Mouse (Mus musculus): ENCODE data around the gene Brd7. TPM values are rescaled to one million over a fixed set of nuclear protein-coding genes. Genes with fewer than 3 reads are reported as not detected.

Gene Brd7
- polyA plus RNA-seq, 1 experiment from 2014 or later, result 70.7 TPM

DNA sequence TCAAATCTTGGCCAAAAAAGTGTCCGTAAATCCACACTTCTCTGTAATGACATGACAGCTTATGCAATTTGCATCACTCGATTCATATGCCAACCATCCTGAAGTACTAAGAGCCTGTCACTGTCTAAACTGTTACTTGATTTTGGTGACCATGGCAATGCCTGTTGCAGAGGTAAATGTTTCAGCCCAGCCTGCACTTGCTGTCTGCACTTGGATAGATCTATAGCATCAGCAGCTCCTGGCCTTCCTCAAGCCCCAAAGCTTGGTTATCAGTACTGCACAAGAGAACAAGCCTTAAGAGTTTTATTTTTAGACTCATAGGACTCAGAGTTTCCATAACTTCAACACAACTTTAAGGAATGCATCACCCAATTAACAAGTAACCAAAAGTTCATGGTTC, 27.6 kb downstream of the Brd7 start:
- 84% methylated on average over 2 of the region's 2 CpGs for WGBS
- Histone ChIP-seq H3K4me3 (ENCODE audit: low read length) (no peak overlapping the region), H3K9me3 (ENCODE audit: control insufficient read depth, low read length) (no peaks in the 10 kb centered on the region), H3K4me2 (ENCODE audit: low read depth, low read length) (no peak overlapping the region), H3K9ac (ENCODE audit: low read length) (no peak overlapping the region), H3K27me3 (ENCODE audit: control insufficient read depth, insufficient read depth, low read depth, low read length) (no peaks in the 10 kb centered on the region), H3K36me3 (ENCODE audit: control insufficient read depth, insufficient read depth, low read length) (peaks cover 51% of the 10 kb centered on the region), H3K27ac (ENCODE audit: low read length) (no peak overlapping the region), H3K4me1 (replicated peaks; ENCODE audit: control insufficient read depth, insufficient read depth, low read length) (0 out of 2 replicates have a peak, but pooled peaks cover under 1% of the 10 kb centered on the region)
- ATAC-seq (ENCODE audit: low read depth), result 0 out of 2 replicates have a peak, but pooled peaks have one; percentile 38

DNA sequence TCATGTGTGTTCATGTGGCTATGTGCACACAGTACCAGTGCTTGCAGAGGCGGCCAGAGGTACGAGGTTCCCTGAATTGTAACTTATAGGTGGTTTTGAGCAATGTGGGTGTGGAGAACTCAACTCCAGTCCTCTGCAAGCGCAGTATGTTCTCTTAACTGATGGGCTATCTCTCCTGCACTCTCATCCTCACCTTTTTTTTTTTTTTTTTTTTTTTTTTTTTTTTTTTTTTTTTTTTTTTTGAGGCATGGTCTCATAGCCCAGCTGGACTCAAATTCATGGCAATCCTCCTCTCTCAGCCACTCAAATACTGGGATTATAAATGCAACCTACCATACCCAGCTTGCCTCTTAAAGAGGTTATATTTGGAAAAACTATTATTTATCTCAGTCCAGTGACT, 31.2 kb downstream of the Brd7 start:
- WGBS, result 87% methylated on average over 3 of the region's 3 CpGs

DNA sequence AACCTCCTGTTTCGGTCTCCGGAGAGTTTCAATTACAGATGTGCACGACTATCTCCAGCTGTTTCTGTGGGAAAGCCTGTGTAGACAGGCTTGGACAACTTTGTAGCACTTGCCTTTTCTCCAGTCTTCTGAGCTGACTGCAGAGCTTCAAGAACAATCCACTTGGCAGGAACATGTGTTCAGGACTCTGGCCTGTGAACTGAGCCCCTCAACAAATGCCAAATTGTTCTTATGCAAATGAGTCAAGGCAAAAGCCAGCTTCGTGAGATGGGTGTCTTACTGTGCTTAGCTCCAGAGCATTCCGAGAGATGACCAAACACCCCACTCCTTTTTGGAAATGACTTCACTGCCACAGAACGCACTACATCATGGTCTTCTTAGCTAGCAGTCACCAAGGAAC, 33.3 kb downstream of the Brd7 start:
- Histone ChIP-seq H3K4me3 (ENCODE audit: low read length) (no peak overlapping the region), H3K4me1 (replicated peaks; ENCODE audit: control insufficient read depth, insufficient read depth, low read length) (peaks cover 17% of the 10 kb centered on the region), H3K36me3 (ENCODE audit: control insufficient read depth, insufficient read depth, low read length) (peaks cover 38% of the 10 kb centered on the region), H3K4me2 (ENCODE audit: low read depth, low read length) (no peak overlapping the region), H3K9me3 (ENCODE audit: control insufficient read depth, low read length) (no peaks in the 10 kb centered on the region), H3K27ac (ENCODE audit: low read length) (0 out of 2 replicates have a peak overlapping the region, but pooled peaks have one; percentile 27), H3K27me3 (ENCODE audit: control insufficient read depth, insufficient read depth, low read depth, low read length) (no peaks in the 10 kb centered on the region), H3K9ac (ENCODE audit: low read length) (no peak overlapping the region)
- 75% methylated on average over 6 of the region's 6 CpGs for WGBS
- no peak for ATAC-seq (ENCODE audit: low read depth)

More for the DNA sequence above, 31.2 kb downstream of the Brd7 start:
- peaks cover 48% of the 10 kb centered on the region for H3K36me3 ChIP-seq (ENCODE audit: control insufficient read depth, insufficient read depth, low read length)
- H3K27ac ChIP-seq (ENCODE audit: low read length), result no peak overlapping the region
- H3K9ac ChIP-seq (ENCODE audit: low read length), result no peak overlapping the region
- no peak overlapping the region for H3K4me3 ChIP-seq (ENCODE audit: low read length)
- H3K4me1 ChIP-seq (replicated peaks; ENCODE audit: control insufficient read depth, insufficient read depth, low read length), result peaks cover under 1% of the 10 kb centered on the region
- H3K4me2 ChIP-seq (ENCODE audit: low read depth, low read length), result no peak overlapping the region
- no peaks in the 10 kb centered on the region for H3K9me3 ChIP-seq (ENCODE audit: control insufficient read depth, low read length)
- no peak for ATAC-seq (ENCODE audit: low read depth)
- H3K27me3 ChIP-seq (ENCODE audit: control insufficient read depth, insufficient read depth, low read depth, low read length), result no peaks in the 10 kb centered on the region

DNA sequence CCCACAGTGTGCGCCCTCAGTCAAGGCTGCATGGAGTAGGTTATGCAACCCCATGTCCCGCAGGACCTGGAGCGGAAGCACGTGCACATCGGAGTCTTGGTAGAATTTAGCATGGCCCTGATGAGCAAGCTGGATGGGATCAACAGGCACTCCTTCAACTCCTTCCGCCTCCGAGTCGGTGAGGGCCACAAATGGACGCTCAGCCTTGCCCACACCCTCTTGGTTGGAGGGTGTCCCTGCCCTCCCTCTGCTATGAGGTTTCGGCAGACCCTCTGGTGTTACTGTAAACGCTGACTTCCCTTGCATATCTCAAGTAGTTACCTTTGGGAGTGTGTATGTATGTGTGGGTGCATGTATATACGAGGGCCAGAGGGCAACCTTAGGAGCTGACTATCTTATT, 35.7 kb downstream of the Brd7 start:
- Histone ChIP-seq H3K9ac (ENCODE audit: low read length) (no peak overlapping the region), H3K4me2 (ENCODE audit: low read depth, low read length) (no peak overlapping the region), H3K36me3 (ENCODE audit: control insufficient read depth, insufficient read depth, low read length) (peaks cover 26% of the 10 kb centered on the region), H3K4me1 (replicated peaks; ENCODE audit: control insufficient read depth, insufficient read depth, low read length) (peaks cover 17% of the 10 kb centered on the region), H3K27ac (ENCODE audit: low read length) (no peak overlapping the region), H3K27me3 (ENCODE audit: control insufficient read depth, insufficient read depth, low read depth, low read length) (no peaks in the 10 kb centered on the region), H3K9me3 (ENCODE audit: control insufficient read depth, low read length) (no peaks in the 10 kb centered on the region), H3K4me3 (ENCODE audit: low read length) (no peak overlapping the region)
- ATAC-seq (ENCODE audit: low read depth), result 0 out of 2 replicates have a peak, but pooled peaks have one; percentile 11
- 76% methylated on average over 12 of the region's 12 CpGs for WGBS

- WGBS, result 74% methylated on average over 5 of the region's 5 CpGs
- no peak overlapping the region; the same call in 1 of the 2 replicates for H3K27ac ChIP-seq (ENCODE audit: low read length)
- H3K4me2 ChIP-seq (ENCODE audit: low read depth, low read length), result no peak overlapping the region
- no peaks in the 10 kb centered on the region for H3K9me3 ChIP-seq (ENCODE audit: control insufficient read depth, low read length)
- no peaks in the 10 kb centered on the region for H3K27me3 ChIP-seq (ENCODE audit: control insufficient read depth, insufficient read depth, low read depth, low read length)
- ATAC-seq (ENCODE audit: low read depth), result 0 out of 2 replicates have a peak, but pooled peaks have one; percentile 11
- H3K9ac ChIP-seq (ENCODE audit: low read length), result no peak overlapping the region
- peaks cover 24% of the 10 kb centered on the region for H3K36me3 ChIP-seq (ENCODE audit: control insufficient read depth, insufficient read depth, low read length)
- no peak overlapping the region for H3K4me3 ChIP-seq (ENCODE audit: low read length)
- H3K4me1 ChIP-seq (replicated peaks; ENCODE audit: control insufficient read depth, insufficient read depth, low read length), result peaks cover 17% of the 10 kb centered on the region
These were observed 36.2 kb downstream of the Brd7 start for GRCm38 (mm10) chr8:88325795-88326194.

GRCm38 (mm10) chr8:88325251-88325650, 36.7 kb downstream of the Brd7 start:
- H3K36me3 ChIP-seq (ENCODE audit: control insufficient read depth, insufficient read depth, low read length), result peaks cover 23% of the 10 kb centered on the region

DNA sequence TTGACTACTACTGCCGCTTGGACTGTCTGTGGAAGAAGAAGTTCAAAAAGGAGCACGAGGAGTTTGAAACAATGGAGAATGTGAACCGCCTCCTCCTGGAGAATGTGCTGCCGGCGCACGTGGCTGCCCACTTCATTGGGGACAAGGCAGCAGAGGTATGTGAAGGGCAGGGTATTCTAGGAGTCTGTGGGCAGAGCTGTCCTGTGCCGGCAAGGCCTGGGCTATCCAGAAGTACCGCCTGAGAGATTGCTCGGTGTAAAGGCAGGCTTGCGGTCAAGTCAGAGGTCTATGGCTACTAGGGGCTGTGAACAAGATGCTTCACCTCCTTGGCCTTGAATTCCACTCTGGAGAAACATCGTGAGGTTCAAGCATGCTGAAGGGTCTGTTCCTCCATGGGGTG, 37.2 kb downstream of the Brd7 start:
- Histone ChIP-seq H3K9ac (ENCODE audit: low read length) (no peak overlapping the region), H3K9me3 (ENCODE audit: control insufficient read depth, low read length) (no peaks in the 10 kb centered on the region), H3K27me3 (ENCODE audit: control insufficient read depth, insufficient read depth, low read depth, low read length) (no peaks in the 10 kb centered on the region), H3K4me1 (replicated peaks; ENCODE audit: control insufficient read depth, insufficient read depth, low read length) (peaks cover 17% of the 10 kb centered on the region), H3K36me3 (ENCODE audit: control insufficient read depth, insufficient read depth, low read length) (peaks cover 19% of the 10 kb centered on the region), H3K4me3 (ENCODE audit: low read length) (no peak overlapping the region), H3K4me2 (ENCODE audit: low read depth, low read length) (no peak overlapping the region), H3K27ac (ENCODE audit: low read length) (peak overlapping the region; percentile 49; the same call in 1 of the 2 replicates)
- 49% methylated on average over 11 of the region's 11 CpGs for WGBS
- peak; percentile 59 for ATAC-seq (ENCODE audit: low read depth)

More at GRCm38 (mm10) chr8:88325251-88325650, 36.7 kb downstream of the Brd7 start:
- H3K27me3 ChIP-seq (ENCODE audit: control insufficient read depth, insufficient read depth, low read depth, low read length), result no peaks in the 10 kb centered on the region
- 12% methylated on average over 5 of the region's 5 CpGs for WGBS
- H3K27ac ChIP-seq (ENCODE audit: low read length), result no peak overlapping the region
- no peak overlapping the region for H3K4me2 ChIP-seq (ENCODE audit: low read depth, low read length)
- H3K9ac ChIP-seq (ENCODE audit: low read length), result no peak overlapping the region
- no peak overlapping the region for H3K4me3 ChIP-seq (ENCODE audit: low read length)
- ATAC-seq (ENCODE audit: low read depth), result peak; percentile 59
- H3K4me1 ChIP-seq (replicated peaks; ENCODE audit: control insufficient read depth, insufficient read depth, low read length), result peaks cover 17% of the 10 kb centered on the region
- no peaks in the 10 kb centered on the region for H3K9me3 ChIP-seq (ENCODE audit: control insufficient read depth, low read length)

DNA sequence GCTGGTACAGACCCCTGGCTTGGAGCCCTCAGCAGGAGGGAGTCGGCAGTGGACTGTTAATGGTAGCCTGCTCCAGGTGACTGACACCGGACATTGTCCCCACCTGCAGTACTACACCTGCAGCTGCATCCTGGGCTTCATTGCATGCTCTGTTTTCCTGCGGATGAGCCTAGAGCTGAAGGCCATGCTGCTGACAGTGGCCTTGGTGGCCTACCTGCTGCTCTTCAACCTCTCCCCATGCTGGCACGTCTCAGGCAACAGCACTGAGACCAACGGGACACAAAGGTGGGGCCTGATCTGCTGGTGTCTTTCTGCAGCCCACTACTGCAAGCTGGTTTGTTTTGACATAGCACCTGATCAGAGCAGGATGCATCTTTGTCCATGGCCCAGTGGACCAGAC, 38.5 kb downstream of the Brd7 start:
- Histone ChIP-seq H3K9ac (ENCODE audit: low read length) (no peak overlapping the region), H3K27me3 (ENCODE audit: control insufficient read depth, insufficient read depth, low read depth, low read length) (no peaks in the 10 kb centered on the region), H3K36me3 (ENCODE audit: control insufficient read depth, insufficient read depth, low read length) (peaks cover 11% of the 10 kb centered on the region), H3K4me1 (replicated peaks; ENCODE audit: control insufficient read depth, insufficient read depth, low read length) (peaks cover 17% of the 10 kb centered on the region), H3K9me3 (ENCODE audit: control insufficient read depth, low read length) (no peaks in the 10 kb centered on the region), H3K4me3 (ENCODE audit: low read length) (no peak overlapping the region), H3K27ac (ENCODE audit: low read length) (no peak overlapping the region), H3K4me2 (ENCODE audit: low read depth, low read length) (no peak overlapping the region)
- WGBS, result 82% methylated on average over 5 of the region's 5 CpGs
- ATAC-seq (ENCODE audit: low read depth), result no peak

GRCm38 (mm10) chr8:88321387-88321786, 40.6 kb downstream of the Brd7 start:
- ATAC-seq (ENCODE audit: low read depth), result no peak
- WGBS, result 88% methylated on average over 5 of the region's 5 CpGs
- H3K36me3 ChIP-seq (ENCODE audit: control insufficient read depth, insufficient read depth, low read length), result no peaks in the 10 kb centered on the region; the same call in 1 of the 2 replicates
- H3K4me3 ChIP-seq (ENCODE audit: low read length), result no peak overlapping the region
- H3K9me3 ChIP-seq (ENCODE audit: control insufficient read depth, low read length), result no peaks in the 10 kb centered on the region
- H3K4me1 ChIP-seq (replicated peaks; ENCODE audit: control insufficient read depth, insufficient read depth, low read length), result peaks cover 30% of the 10 kb centered on the region
- H3K4me2 ChIP-seq (ENCODE audit: low read depth, low read length), result no peak overlapping the region
- H3K9ac ChIP-seq (ENCODE audit: low read length), result no peak overlapping the region
- no peaks in the 10 kb centered on the region for H3K27me3 ChIP-seq (ENCODE audit: control insufficient read depth, insufficient read depth, low read depth, low read length)
- no peak overlapping the region for H3K27ac ChIP-seq (ENCODE audit: low read length)

GRCm38 (mm10) chr8:88320134-88320533, 41.9 kb downstream of the Brd7 start:
- 95% methylated on average over 6 of the region's 6 CpGs for WGBS
- Histone ChIP-seq H3K4me1 (replicated peaks; ENCODE audit: control insufficient read depth, insufficient read depth, low read length) (peaks cover 31% of the 10 kb centered on the region), H3K27me3 (ENCODE audit: control insufficient read depth, insufficient read depth, low read depth, low read length) (no peaks in the 10 kb centered on the region), H3K27ac (ENCODE audit: low read length) (no peak overlapping the region), H3K9me3 (ENCODE audit: control insufficient read depth, low read length) (no peaks in the 10 kb centered on the region), H3K36me3 (ENCODE audit: control insufficient read depth, insufficient read depth, low read length) (no peaks in the 10 kb centered on the region; the same call in 1 of the 2 replicates), H3K9ac (ENCODE audit: low read length) (no peak overlapping the region), H3K4me2 (ENCODE audit: low read depth, low read length) (no peak overlapping the region), H3K4me3 (ENCODE audit: low read length) (no peak overlapping the region)
- ATAC-seq (ENCODE audit: low read depth), result no peak
